Mouse (Mus musculus) left cerebral cortex, postnatal 36 days (tissue): ENCODE results near the gene Zfp655. TPM values are rescaled to one million over a fixed set of nuclear protein-coding genes. Genes with fewer than 3 reads are reported as not detected.
"Not testable (repeated sequence)": the region's sequence is repeated elsewhere in the genome, so short reads cannot be mapped to it uniquely, and the experiment has no call there.

Experiments used
- DNase-seq, 2 experiments: peaks; one replicate each; pipeline ENCODE4 v3.0.0; 2021 to 2022; ENCODE audit warnings: low spot score in 2 of 2, mixed read lengths in 1 of 2
- intact Hi-C: fragments of 180-260 bp; cut with DNase I; formaldehyde crosslinking; loops from one replicate; pipeline ENCODE4 v1.15.1; 2025
- total RNA-seq, 2 experiments: library from RNA; stranded (reverse); gene quantifications; 2 replicates each; pipeline ENCODE4 v1.2.3; 2021

The Zfp655 gene
- total RNA-seq, 2 experiments from 2014 or later = 31.2 to 31.6 TPM

DNA sequence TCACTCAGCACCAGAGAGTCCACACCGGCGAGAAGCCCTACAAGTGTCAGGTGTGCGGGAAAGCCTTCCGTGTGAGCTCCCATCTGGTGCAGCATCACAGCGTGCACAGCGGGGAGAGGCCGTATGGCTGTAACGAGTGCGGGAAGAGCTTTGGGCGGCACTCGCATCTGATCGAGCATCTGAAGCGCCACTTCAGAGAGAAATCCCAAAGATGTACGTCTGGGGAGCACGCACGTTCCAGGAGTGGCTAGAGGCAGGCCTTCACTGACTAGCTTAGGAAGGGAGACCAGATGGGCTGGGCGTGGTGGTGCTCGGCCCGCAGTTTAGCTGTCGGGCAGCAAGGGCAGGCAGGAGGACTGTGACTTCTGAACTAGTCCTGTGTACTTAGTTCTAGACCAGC lies 12.8 kb upstream of the Zfp655 start:
- no peak for DNase-seq
- intact Hi-C loops = no loop called here

- no peak for DNase-seq
Measured at GRCm38 (mm10) chr5:145219981-145220380, 11.5 kb upstream of the Zfp655 start.

GRCm38 (mm10) chr5:145222840-145223239 lies 8.7 kb upstream of the Zfp655 start:
- intact Hi-C loops = no loop called here
- no peak for DNase-seq

More at GRCm38 (mm10) chr5:145219981-145220380, 11.5 kb upstream of the Zfp655 start:
- intact Hi-C loops = no loop called here

DNA sequence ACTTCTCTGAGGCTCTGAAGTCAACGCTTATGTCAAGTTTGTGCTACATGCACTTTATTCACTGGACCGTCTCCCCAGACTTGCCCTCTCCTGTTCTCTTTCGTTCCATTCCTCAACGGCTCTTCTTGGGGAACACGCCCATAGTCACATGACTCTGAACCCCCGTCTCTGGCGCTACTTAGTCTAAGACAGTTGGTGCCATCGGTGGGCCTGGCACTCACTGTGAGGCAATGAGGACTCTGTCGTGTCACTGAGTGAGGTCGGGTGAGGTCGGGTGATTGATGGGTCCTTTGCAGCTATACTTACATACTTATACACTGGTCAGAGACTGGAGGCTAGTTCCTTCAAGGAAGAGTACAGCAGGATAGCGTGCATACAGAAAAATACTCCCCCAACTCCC lies 8.1 kb upstream of the Zfp655 start:
- intact Hi-C loops = no loop called here

GRCm38 (mm10) chr5:145226453-145226852 lies 5.1 kb upstream of the Zfp655 start:
- intact Hi-C loops = no loop called here
- DNase-seq = no peak

More for the DNA sequence above, 8.1 kb upstream of the Zfp655 start:
- DNase-seq = no peak

- intact Hi-C loops, DNase-seq: not testable (repeated sequence)
Measured at GRCm38 (mm10) chr5:145229283-145229682, 2.2 kb upstream of the Zfp655 start.

DNA sequence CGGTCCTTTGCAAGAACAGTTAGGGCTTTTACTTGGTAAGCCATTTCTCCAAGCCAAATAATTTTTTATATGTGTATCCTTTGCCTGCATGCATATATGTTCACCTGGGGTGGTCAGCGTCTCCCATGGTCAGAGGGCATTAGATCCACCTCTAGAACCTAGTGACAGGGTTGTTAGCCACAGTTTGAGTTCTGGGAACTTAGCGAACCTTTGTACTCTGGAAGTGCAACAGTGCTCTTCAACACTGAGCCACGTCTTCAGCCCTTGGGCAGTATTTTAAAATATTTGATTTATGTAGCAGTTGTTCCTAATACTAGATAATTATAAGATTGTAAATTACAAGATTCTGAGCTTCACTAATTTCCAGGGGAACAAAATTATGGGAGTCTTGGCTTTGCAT lies 874 bp upstream of the Zfp655 start:
- intact Hi-C loops = loop anchor here (2.0 to 10.0 kb wide), 2 partner anchors 26 to 134 kb away; partner anchors contain the start of gene Zkscan5

GRCm38 (mm10) chr5:145231893-145232411 lies 437 bp downstream of the Zfp655 start:
- DNase-seq = no peak
- intact Hi-C loops = loop anchor here (2.0 to 10.0 kb wide), 2 partner anchors 27 to 133 kb away; partner anchors contain the start of gene Zkscan5

More for the DNA sequence above, 874 bp upstream of the Zfp655 start:
- DNase-seq = no peak

DNA sequence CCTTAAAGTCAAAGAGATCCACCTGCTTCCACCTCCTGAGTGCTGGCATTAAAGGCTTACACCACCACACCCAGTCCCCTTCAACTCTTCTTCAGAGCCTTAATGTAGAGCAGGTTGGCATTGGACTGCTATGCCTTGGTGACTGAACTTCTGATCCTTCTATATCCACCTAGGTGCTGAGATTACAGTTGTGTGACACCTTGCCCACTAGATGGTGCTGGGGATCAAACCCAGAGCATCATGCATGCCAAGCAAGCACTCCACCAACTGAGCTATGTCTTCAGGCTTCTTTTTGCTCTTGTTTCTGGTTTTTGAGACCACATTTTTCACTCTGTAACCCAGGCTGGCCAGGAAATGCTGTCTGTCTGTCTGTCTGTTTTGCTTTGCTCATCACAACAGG lies 3.1 kb downstream of the Zfp655 start:
- intact Hi-C loops = loop anchor here (10.0 kb wide), 1 partner anchor 130 kb away; no protein-coding TSS in a partner anchor

GRCm38 (mm10) chr5:145249520-145249919 lies 18.0 kb downstream of the Zfp655 start:
- no peak for DNase-seq
- intact Hi-C loops = no loop called here

More for the DNA sequence above, 3.1 kb downstream of the Zfp655 start:
- DNase-seq = no peak

DNA sequence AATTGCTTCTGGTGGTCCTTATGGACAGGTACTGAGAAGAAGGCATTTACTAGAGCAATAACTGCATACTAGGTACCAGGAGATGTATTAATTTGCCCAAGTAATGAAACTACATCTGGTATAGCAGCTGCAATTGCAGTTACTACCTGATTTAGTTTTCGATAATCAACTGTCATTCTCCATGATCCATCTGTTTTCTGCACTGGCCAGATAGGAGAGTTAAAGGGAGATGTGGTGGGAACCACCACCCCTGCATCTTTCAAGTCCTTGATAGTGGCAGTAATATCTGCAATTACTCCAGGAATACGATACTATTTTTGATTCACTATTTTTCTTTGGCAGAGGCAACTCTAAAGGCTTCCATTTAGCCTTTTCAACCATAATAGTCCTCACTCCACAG lies 42.1 kb downstream of the Zfp655 start:
- DNase-seq, intact Hi-C loops: not testable (repeated sequence)

DNA sequence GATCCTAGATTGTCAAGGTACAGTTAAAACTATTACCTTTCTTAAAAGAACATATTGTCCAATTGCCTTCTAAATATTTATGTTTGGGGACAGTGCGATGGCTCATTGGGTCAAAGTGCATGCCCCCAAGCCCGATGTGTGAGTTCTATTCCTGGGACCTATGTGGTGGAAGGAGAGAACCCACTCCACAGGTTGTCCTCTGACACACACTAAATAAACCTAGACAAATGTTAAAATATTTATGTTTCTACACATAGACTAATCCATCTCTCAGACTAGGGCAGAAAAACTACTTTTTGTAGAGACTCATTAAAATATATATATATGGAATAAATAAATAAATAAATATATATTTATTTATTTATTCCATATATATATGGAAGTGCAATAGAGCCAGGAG lies 48.4 kb downstream of the Zfp655 start:
- intact Hi-C loops = loop anchor here (2.0 kb wide), 1 partner anchor 75 kb away; the partner anchor contains the start of gene Zkscan5
- DNase-seq = no peak

DNA sequence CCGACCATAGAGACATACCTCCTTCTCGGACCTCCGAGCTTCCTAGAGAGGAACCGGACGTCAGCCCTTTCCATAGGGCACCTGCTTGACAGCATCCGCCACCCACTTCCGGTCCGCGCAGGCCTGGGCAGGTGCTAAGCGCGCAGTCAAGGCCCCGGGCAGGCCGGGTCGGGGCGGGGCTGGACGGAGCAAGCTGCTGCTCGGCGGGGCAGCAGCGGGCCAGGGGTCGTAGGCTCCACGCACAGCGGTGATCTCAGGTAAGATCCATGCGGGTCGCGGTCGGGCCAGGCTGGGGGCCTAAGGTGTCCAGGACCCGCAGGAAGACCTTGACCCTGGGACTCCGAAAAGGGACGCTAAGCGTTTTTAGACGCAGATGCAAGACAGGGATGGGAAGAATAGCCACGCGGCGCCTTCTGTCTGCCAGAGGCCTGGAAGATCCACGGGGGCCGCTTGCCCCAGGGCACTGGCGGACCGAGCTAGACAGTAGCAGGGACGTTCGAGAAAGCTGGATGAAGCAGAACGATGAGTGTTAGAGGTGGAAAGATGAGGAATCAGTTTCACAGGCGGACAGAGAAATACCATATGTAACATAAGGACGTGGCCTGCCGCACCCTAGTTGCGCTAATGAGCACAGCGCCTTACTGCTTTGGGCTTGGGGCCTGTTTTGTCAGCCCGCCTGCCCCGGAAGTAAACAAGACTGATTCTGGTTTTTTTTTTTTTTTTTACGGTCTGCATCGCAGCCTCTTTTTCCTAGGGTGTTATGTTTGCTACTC lies 49.0 kb downstream of the Zfp655 start, which contains the start of gene Zscan25:
TSS of gene Zscan25 (plus strand) at position 130 of the 773 bp plus-strand sequence.
- intact Hi-C loops = loop anchor here (2.0 kb wide), 1 partner anchor 76 kb away; the partner anchor contains the start of gene Zkscan5

DNA sequence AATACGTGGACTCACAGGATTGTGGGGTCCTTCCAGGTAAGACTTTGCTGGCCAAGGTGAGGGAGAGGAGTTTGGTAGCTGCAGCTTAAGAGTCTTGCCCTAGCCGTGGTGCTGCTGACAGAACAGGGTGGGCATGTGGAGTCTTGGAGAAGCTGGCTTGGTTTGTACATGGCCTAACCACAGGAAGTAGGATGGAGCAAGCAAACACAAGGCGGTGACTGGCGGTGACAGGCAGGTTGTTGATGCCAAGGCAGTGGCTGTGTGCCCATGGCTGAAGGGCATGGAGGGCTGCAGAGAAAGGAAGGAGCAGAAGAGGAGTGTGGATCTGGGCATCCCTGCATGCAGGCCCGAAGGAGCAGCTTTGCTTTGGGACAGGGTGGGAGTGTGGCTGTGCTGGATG lies 56.9 kb downstream of the Zfp655 start:
- no peak for DNase-seq
- intact Hi-C loops = no loop called here

More for the DNA sequence above, 49.0 kb downstream of the Zfp655 start, which contains the start of gene Zscan25:
- DNase-seq = peak; percentile 88 to 91

DNA sequence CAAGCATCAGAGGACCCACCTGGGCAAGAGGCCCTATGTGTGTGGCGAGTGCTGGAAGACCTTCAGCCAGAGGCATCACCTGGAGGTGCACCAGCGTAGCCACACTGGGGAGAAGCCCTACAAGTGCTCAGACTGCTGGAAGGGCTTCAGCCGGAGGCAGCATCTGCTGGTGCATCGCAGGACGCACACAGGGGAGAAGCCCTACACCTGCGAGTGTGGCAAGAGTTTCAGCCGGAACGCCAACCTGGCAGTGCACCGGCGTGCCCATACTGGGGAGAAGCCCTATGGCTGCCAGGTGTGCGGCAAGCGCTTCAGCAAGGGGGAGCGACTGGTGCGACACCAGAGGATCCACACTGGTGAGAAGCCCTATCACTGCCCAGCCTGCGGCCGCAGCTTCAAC lies 59.2 kb downstream of the Zfp655 start:
- intact Hi-C loops = no loop called here
- no peak for DNase-seq

DNA sequence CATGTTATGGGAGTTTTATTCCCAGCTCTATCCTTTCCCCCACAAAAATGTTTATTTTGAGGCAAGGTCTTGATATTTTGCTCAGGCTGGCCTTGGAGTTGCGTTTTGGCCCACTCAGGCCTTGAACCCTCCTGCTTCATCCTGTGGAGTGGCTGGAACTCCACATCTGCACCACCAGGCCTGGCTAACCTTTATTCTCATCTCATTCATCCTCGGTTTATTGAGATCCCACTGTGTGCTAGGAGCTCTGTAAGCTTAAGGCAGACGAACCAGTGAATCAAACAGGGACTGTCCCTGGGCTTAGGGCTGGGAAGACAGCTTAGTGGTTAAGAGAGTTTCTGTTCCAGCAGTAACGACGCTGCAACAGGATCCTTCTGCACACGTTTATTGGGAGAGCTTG lies 60.9 kb downstream of the Zfp655 start:
- no peak for DNase-seq
- intact Hi-C loops = no loop called here

Other genes with a start within 250 kb of the Zfp655 start
- not detected for gene Gm4871, start 199.0 kb upstream of the Zfp655 start, total RNA-seq
- gene 1700018F24Rik, start 188.7 kb upstream of the Zfp655 start, total RNA-seq = not detected
- gene Arpc1a, start 147.9 kb upstream of the Zfp655 start, total RNA-seq = 100 to 1,000 TPM; 194 to 211 TPM
- not detected for gene Kpna7, start 147.7 kb upstream of the Zfp655 start, total RNA-seq
- 10 to 100 TPM; 23.6 to 24.1 TPM for gene Arpc1b, start 117.5 kb upstream of the Zfp655 start, total RNA-seq
- gene Pdap1, start 91.5 kb upstream of the Zfp655 start, total RNA-seq = 100 to 1,000 TPM in 1 of 2 experiments, 10 to 100 TPM in 1; 93.9 to 102 TPM
- gene Bud31, start 91.4 kb upstream of the Zfp655 start, total RNA-seq = 10 to 100 TPM; 78.7 to 89.9 TPM
- gene Ptcd1, start 64.6 kb upstream of the Zfp655 start, total RNA-seq = 10 to 100 TPM; 20.7 to 21.9 TPM
- gene Cpsf4, start 64.5 kb upstream of the Zfp655 start, total RNA-seq = 10 to 100 TPM; 23.2 to 26.9 TPM
- gene Atp5j2, start 39.7 kb upstream of the Zfp655 start, total RNA-seq = 100 to 1,000 TPM; 219 to 270 TPM
- gene Zkscan14, start 29.8 kb upstream of the Zfp655 start, total RNA-seq = 10 to 100 TPM; 12.6 to 14.3 TPM
- 10 to 100 TPM; 10.8 to 11.9 TPM for gene Zkscan5, start 27.2 kb upstream of the Zfp655 start, total RNA-seq
- 10 to 100 TPM; 20.6 to 21.0 TPM for gene Zscan25, start 48.8 kb downstream of the Zfp655 start, total RNA-seq
- gene Cyp3a57, start 113.6 kb downstream of the Zfp655 start, total RNA-seq = under 1 TPM in 1 of 2 experiments, not detected in 1; 0.25 TPM
- gene Cyp3a16, start 238.0 kb downstream of the Zfp655 start, total RNA-seq = not detected